Mouse (Mus musculus): ENCODE data around the gene Glt6d1. TPM values are rescaled to one million over a fixed set of nuclear protein-coding genes. Genes with fewer than 3 reads are reported as not detected.

Glt6d1 gene
- polyA plus RNA-seq, 1 experiment from 2014 or later, result not detected

DNA sequence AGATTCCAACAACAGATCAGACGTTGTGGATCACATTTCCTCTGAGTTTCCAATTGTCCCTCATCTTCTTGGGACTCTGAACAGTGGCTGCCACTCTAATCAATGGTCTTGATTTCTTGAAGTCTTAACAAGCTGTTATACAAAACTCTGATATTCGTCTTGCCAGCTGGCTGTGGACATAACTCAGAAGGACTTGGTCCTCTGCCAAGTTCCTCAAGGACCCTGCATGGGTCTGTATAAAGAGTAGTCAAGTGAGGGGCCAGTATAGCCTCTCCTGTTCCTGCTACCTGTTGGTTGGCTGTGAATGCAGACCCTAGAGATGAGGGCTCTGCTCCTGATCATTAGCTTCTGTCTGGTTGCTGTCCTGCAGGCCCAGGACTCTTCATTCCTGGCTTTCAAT lies 50.4 kb downstream of the Glt6d1 start, which contains the start of gene Lcn3:
Lcn3 (plus strand) TSS at position 301 of the 400 bp plus-strand sequence.
- no peak within 1 kb of the TSS for H3K27ac ChIP-seq (ENCODE audit: low read length)
- 32% methylated on average over 2 of the region's 2 CpGs for WGBS

DNA sequence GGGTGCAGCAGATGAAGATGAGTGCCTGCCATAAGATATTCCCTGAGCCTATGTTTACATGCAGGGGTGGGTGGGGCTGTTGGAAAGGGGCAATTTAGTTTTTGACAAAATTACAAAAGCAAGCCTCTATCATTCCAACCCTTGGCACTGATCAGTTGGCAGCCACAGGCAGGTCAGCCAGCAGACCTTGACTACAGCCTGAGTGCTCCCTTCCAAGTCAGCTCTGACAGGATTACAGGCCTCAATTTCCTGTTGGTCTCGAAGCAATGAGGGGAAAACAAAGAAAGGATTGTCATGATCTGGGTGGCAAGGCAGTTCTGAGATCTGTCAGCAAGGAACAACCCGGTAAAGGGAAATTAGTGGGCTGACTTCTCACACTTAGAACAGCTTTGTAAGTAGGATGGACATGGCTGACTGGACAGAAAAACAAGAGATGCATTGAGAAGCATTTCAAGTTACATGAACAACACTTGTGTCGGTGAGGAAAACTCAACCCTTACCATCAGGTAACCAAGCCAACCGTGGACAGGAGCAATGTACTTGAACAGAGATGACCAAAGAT lies 57.5 kb downstream of the Glt6d1 start:
- no peaks in the 10 kb centered on the region for H3K27me3 ChIP-seq (ENCODE audit: control insufficient read depth, insufficient read depth, low read length)
- H3K4me3 ChIP-seq (ENCODE audit: low read depth, low read length), result no peak overlapping the region
- no peak overlapping the region for H3K4me2 ChIP-seq (replicated peaks; ENCODE audit: low read depth, low read length)
- no peak for ATAC-seq (ENCODE audit: insufficient number of reproducible peaks, insufficient read depth, low FRiP score, low read depth)
- H3K36me3 ChIP-seq (ENCODE audit: control insufficient read depth, insufficient read depth, low read length), result no peaks in the 10 kb centered on the region
- 67% methylated on average over 4 of the region's 4 CpGs for WGBS
- H3K9ac ChIP-seq (replicated peaks; ENCODE audit: low read depth, low read length), result no peak overlapping the region
- no peaks in the 10 kb centered on the region for H3K4me1 ChIP-seq (ENCODE audit: control insufficient read depth, insufficient read depth, low read length)
- no peak overlapping the region for H3K27ac ChIP-seq (ENCODE audit: low read length)
- H3K9me3 ChIP-seq (ENCODE audit: control insufficient read depth, low read depth, low read length), result no peaks in the 10 kb centered on the region

More for the DNA sequence above, 50.4 kb downstream of the Glt6d1 start, which contains the start of gene Lcn3:
- no peak for ATAC-seq (ENCODE audit: insufficient number of reproducible peaks, insufficient read depth, low FRiP score, low read depth)
- Histone ChIP-seq H3K9me3 (ENCODE audit: control insufficient read depth, low read depth, low read length) (no peaks in the 10 kb centered on the region), H3K27me3 (ENCODE audit: control insufficient read depth, insufficient read depth, low read length) (no peaks in the 10 kb centered on the region), H3K9ac (replicated peaks; ENCODE audit: low read depth, low read length) (no peak within 1 kb of the TSS), H3K4me2 (replicated peaks; ENCODE audit: low read depth, low read length) (no peak within 1 kb of the TSS), H3K36me3 (ENCODE audit: control insufficient read depth, insufficient read depth, low read length) (no peaks in the 10 kb centered on the region), H3K4me3 (ENCODE audit: low read depth, low read length) (no peak within 1 kb of the TSS), H3K4me1 (ENCODE audit: control insufficient read depth, insufficient read depth, low read length) (no peaks in the 10 kb centered on the region)

DNA sequence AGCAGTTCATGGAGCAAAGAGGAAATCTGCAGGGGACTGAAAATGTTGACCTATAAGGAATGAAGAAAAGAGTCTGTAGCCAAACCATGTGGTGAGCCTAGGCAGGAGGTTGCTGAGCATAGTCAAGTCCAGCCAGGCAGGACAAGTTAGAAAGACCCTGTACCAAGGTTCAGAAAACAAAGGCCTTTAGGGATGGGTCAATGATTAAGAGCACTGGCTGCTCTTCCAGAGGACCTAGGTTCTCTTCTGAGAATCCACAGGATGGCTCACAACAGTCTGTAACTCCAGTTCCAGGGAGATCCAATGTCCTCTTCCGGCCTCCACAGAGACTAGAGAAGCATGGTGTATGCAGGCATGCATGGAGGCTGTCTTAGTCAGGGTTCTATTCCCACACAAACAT lies 61.4 kb downstream of the Glt6d1 start:
- H3K4me3 ChIP-seq (ENCODE audit: low read depth, low read length), result no peak overlapping the region
- H3K36me3 ChIP-seq (ENCODE audit: control insufficient read depth, insufficient read depth, low read length), result no peaks in the 10 kb centered on the region
- ATAC-seq (ENCODE audit: insufficient number of reproducible peaks, insufficient read depth, low FRiP score, low read depth), result no peak
- H3K27ac ChIP-seq (ENCODE audit: low read length), result no peak overlapping the region
- H3K4me2 ChIP-seq (replicated peaks; ENCODE audit: low read depth, low read length), result no peak overlapping the region
- no peaks in the 10 kb centered on the region for H3K27me3 ChIP-seq (ENCODE audit: control insufficient read depth, insufficient read depth, low read length)
- H3K9ac ChIP-seq (replicated peaks; ENCODE audit: low read depth, low read length), result no peak overlapping the region
- WGBS, result 92% methylated on average over 1 of the region's 1 CpGs
- H3K9me3 ChIP-seq (ENCODE audit: control insufficient read depth, low read depth, low read length), result no peaks in the 10 kb centered on the region
- H3K4me1 ChIP-seq (ENCODE audit: control insufficient read depth, insufficient read depth, low read length), result no peaks in the 10 kb centered on the region

Other genes with a start within 250 kb of the Glt6d1 start
- 3.6 and 5.5 TPM in 2 replicates for gene Mamdc4, start 241.0 kb downstream of the Glt6d1 start, polyA plus RNA-seq (2014; fragmentation: Nextera tagmentation; extraction: Ambion mirVana)
- gene Phpt1, start 240.6 kb downstream of the Glt6d1 start, polyA plus RNA-seq (2014; fragmentation: Nextera tagmentation; extraction: Ambion mirVana), result 225 and 231 TPM in 2 replicates
- 0.70 and 1.3 TPM in 2 replicates for gene Ajm1, start 234.1 kb downstream of the Glt6d1 start, polyA plus RNA-seq (2014; fragmentation: Nextera tagmentation; extraction: Ambion mirVana)
- gene Rabl6, start 207.3 kb downstream of the Glt6d1 start, polyA plus RNA-seq (2014; fragmentation: Nextera tagmentation; extraction: Ambion mirVana), result 67.2 and 69.0 TPM in 2 replicates
- 0.19 and 0.24 TPM in 2 replicates for gene Ccdc183, start 198.2 kb downstream of the Glt6d1 start, polyA plus RNA-seq (2014; fragmentation: Nextera tagmentation; extraction: Ambion mirVana)
- gene Tmem141, start 193.8 kb downstream of the Glt6d1 start, polyA plus RNA-seq (2014; fragmentation: Nextera tagmentation; extraction: Ambion mirVana), result 25.5 and 26.3 TPM in 2 replicates
- 0.98 and 1.4 TPM in 2 replicates for gene Fcna, start 187.8 kb downstream of the Glt6d1 start, polyA plus RNA-seq (2014; fragmentation: Nextera tagmentation; extraction: Ambion mirVana)
- not detected in 2 replicates for gene Lcn8, start 162.7 kb downstream of the Glt6d1 start, polyA plus RNA-seq (2014; fragmentation: Nextera tagmentation; extraction: Ambion mirVana)
- not detected in 2 replicates for gene Lcn5, start 157.9 kb downstream of the Glt6d1 start, polyA plus RNA-seq (2014; fragmentation: Nextera tagmentation; extraction: Ambion mirVana)
- gene Lcn6, start 139.1 kb downstream of the Glt6d1 start, polyA plus RNA-seq (2014; fragmentation: Nextera tagmentation; extraction: Ambion mirVana), result not detected in 2 replicates
- gene Lcn10, start 133.1 kb downstream of the Glt6d1 start, polyA plus RNA-seq (2014; fragmentation: Nextera tagmentation; extraction: Ambion mirVana), result not detected in 2 replicates
- not detected in 2 replicates for gene Obp2a, start 115.8 kb downstream of the Glt6d1 start, polyA plus RNA-seq (2014; fragmentation: Nextera tagmentation; extraction: Ambion mirVana)
- gene Bmyc, start 109.1 kb downstream of the Glt6d1 start, polyA plus RNA-seq (2014; fragmentation: Nextera tagmentation; extraction: Ambion mirVana), result 72.0 and 74.9 TPM in 2 replicates
- gene Obp2b, start 78.8 kb downstream of the Glt6d1 start, polyA plus RNA-seq (2014; fragmentation: Nextera tagmentation; extraction: Ambion mirVana), result not detected in 2 replicates
- gene Lcn3, start 50.3 kb downstream of the Glt6d1 start, polyA plus RNA-seq (2014; fragmentation: Nextera tagmentation; extraction: Ambion mirVana), result not detected in 2 replicates
- not detected in 2 replicates for gene Lcn11, start 38.8 kb downstream of the Glt6d1 start, polyA plus RNA-seq (2014; fragmentation: Nextera tagmentation; extraction: Ambion mirVana)
- gene Gm13539, start 33.6 kb downstream of the Glt6d1 start, polyA plus RNA-seq (2014; fragmentation: Nextera tagmentation; extraction: Ambion mirVana), result not detected in 2 replicates
- not detected in 2 replicates for gene Lcn9, start 7.3 kb upstream of the Glt6d1 start, polyA plus RNA-seq (2014; fragmentation: Nextera tagmentation; extraction: Ambion mirVana)
- not detected in 2 replicates for gene Sohlh1, start 31.4 kb upstream of the Glt6d1 start, polyA plus RNA-seq (2014; fragmentation: Nextera tagmentation; extraction: Ambion mirVana)
- 0.59 and 0.80 TPM in 2 replicates for gene Kcnt1, start 47.9 kb upstream of the Glt6d1 start, polyA plus RNA-seq (2014; fragmentation: Nextera tagmentation; extraction: Ambion mirVana)
- gene Camsap1, start 167.4 kb upstream of the Glt6d1 start, polyA plus RNA-seq (2014; fragmentation: Nextera tagmentation; extraction: Ambion mirVana), result 15.7 and 16.3 TPM in 2 replicates
- 82.8 and 86.4 TPM in 2 replicates for gene Ubac1, start 205.9 kb upstream of the Glt6d1 start, polyA plus RNA-seq (2014; fragmentation: Nextera tagmentation; extraction: Ambion mirVana)